Mouse (Mus musculus) right cerebral cortex, postnatal 4 days (tissue): ENCODE measurements around the gene Pcx.

Experiments
- DNase-seq: peaks from one replicate; pipeline ENCODE4 v3.0.0-alpha.2; 2022

Pcx gene

GRCm38 (mm10) chr19:4624006-4624405, 113.7 kb downstream of the Pcx start:
- no peak for DNase-seq

DNA sequence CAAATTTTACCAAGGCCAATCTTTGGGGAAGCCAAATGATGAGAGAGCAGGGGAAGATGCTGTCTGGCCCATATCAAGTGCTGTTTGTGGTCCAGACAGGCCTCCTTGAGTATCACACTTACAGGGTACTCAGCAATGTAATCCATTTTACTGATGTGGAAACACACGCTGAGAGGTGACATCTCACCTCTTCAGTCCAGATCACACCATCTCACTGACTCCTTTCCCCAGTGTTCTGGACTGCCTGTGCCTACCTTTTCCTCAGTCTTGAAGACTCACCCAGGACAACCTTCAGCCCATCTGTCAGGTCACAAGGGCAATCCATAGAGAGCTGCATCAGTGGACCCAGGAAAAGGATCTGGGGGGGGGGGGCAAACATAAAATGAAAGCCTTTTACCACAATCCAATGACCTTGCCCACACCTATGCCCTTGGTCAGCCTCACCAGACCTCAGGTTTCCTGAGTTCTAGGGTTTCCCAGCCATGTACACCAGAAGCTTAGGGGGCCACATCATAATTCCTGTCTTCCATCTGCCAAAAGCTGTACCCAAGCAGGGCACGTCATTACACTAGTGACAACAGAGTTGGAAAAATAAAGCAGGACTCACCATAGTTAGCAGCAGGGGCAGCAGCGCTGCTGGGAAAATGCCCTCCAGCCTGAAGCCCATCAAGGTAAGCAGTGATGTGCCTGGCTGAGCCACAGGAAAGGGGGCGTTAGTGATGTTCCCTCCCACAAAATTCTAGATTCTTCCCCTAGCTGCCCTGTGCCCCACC, 114.3 kb downstream of the Pcx start:
- no peak for DNase-seq

DNA sequence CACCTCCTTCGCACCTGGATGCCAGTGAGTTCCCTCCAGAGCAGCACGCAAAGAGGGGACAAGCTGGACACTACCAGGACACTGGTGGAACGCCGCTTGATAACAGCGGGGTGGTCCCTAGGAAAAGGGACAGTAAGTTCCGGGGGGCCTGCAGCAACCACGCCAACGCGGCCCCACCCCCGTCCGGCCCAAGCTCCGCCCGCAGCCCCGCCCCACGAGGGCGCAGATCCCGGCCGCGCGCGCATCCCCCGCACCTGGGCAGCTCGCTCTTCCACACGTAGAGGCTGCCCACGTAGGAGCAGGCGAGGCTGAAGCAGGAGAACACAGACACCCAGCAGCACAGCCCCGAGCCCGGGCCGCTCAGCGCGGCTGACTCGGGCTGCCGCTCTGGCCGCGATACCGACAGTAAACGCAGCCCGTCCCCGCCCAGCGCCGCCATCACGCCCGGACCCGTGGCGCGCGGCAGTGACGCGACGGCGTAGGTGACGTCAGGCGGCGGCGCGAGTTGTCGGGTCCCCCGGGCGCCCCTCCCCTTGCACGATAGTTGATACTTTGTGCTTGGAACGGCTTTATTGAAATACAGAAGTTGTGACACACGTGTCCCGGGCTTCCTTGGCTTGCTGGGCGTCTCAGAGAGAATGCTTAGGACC, 115.0 kb downstream of the Pcx start, which contains the start of gene Rce1:
Rce1 (minus strand) TSS at position 463 of the 650 bp plus-strand sequence.
- peak; percentile 92 for DNase-seq

- no peak for DNase-seq
Measured at GRCm38 (mm10) chr19:4625829-4626535, 115.7 kb downstream of the Pcx start.

GRCm38 (mm10) chr19:4628819-4629218, 118.5 kb downstream of the Pcx start:
- DNase-seq, result peak; percentile 80

GRCm38 (mm10) chr19:4635986-4636385, 125.7 kb downstream of the Pcx start:
- DNase-seq, result no peak

- peak; percentile 66 for DNase-seq
Measured at GRCm38 (mm10) chr19:4644271-4644670, 134.0 kb downstream of the Pcx start.

- DNase-seq, result peak; percentile 63
Measured at GRCm38 (mm10) chr19:4646917-4647492, 136.7 kb downstream of the Pcx start.

- no peak for DNase-seq
Measured at GRCm38 (mm10) chr19:4658156-4658555, 147.9 kb downstream of the Pcx start.

GRCm38 (mm10) chr19:4666815-4667214, 156.5 kb downstream of the Pcx start:
- DNase-seq, result no peak

DNA sequence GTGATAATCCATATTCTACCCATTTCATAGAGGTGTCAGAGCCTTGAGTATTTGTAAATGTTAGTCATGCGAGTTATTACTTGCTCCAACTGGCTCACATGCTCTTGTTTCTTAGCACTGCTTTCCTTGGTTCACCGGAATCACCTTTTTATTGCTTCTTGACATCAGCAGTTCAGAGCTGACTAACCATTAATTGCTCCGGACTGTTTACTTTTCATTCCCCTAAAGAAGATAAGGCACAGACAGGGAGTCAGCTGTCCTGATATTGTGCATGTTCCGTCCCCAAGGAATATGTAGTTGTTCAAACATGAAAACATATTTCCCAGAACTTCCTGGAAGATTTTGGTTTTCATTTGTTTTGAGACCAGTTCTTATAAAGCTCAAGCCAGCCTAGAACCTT, 160.5 kb downstream of the Pcx start:
- DNase-seq, result no peak
